Mouse (Mus musculus): ENCODE data around the gene Rimbp2.

Gene Rimbp2

GRCm38 (mm10) chr5:128837045-128837444, 116.2 kb downstream of the Rimbp2 start:
- DNase-seq = no peak

- no peak for DNase-seq
Measured at GRCm38 (mm10) chr5:128834126-128834525, 119.2 kb downstream of the Rimbp2 start.

- DNase-seq = no peak
Measured at GRCm38 (mm10) chr5:128822843-128823242, 130.4 kb downstream of the Rimbp2 start.

GRCm38 (mm10) chr5:128819638-128820285, 133.5 kb downstream of the Rimbp2 start:
- DNase-seq = no peak

- DNase-seq = no peak
Measured at GRCm38 (mm10) chr5:128815629-128816028, 137.7 kb downstream of the Rimbp2 start.

- no peak for DNase-seq
Measured at GRCm38 (mm10) chr5:128815078-128815477, 138.2 kb downstream of the Rimbp2 start.

GRCm38 (mm10) chr5:128813121-128813520, 140.2 kb downstream of the Rimbp2 start:
- DNase-seq = peak; percentile 2

GRCm38 (mm10) chr5:128811431-128811830, 141.9 kb downstream of the Rimbp2 start:
- DNase-seq = no peak

GRCm38 (mm10) chr5:128810006-128810405, 143.3 kb downstream of the Rimbp2 start:
- no peak for DNase-seq

GRCm38 (mm10) chr5:128809406-128809805, 143.9 kb downstream of the Rimbp2 start:
- DNase-seq = peak; percentile 10

- peak; percentile 2 for DNase-seq
Measured at GRCm38 (mm10) chr5:128808547-128809182, 144.6 kb downstream of the Rimbp2 start.

- no peak for DNase-seq
Measured at GRCm38 (mm10) chr5:128807408-128807807, 145.9 kb downstream of the Rimbp2 start.

GRCm38 (mm10) chr5:128806296-128806998, 146.8 kb downstream of the Rimbp2 start:
- no peak for DNase-seq

GRCm38 (mm10) chr5:128805092-128805491, 148.2 kb downstream of the Rimbp2 start:
- DNase-seq = no peak

GRCm38 (mm10) chr5:128800592-128800991, 152.7 kb downstream of the Rimbp2 start:
- DNase-seq = no peak

- no peak for DNase-seq
Measured at GRCm38 (mm10) chr5:128781621-128782020, 171.7 kb downstream of the Rimbp2 start.

- DNase-seq = no peak
Measured at GRCm38 (mm10) chr5:128776386-128776785, 176.9 kb downstream of the Rimbp2 start.

GRCm38 (mm10) chr5:128769026-128769631, 184.2 kb downstream of the Rimbp2 start:
- no peak for DNase-seq

- DNase-seq = no peak
Measured at GRCm38 (mm10) chr5:128761118-128761517, 192.2 kb downstream of the Rimbp2 start.

- DNase-seq = no peak
Measured at GRCm38 (mm10) chr5:128746261-128746660, 207.0 kb downstream of the Rimbp2 start.

GRCm38 (mm10) chr5:128745206-128745605, 208.1 kb downstream of the Rimbp2 start:
- no peak for DNase-seq

- no peak for DNase-seq
Measured at GRCm38 (mm10) chr5:128744351-128744750, 208.9 kb downstream of the Rimbp2 start.

- no peak for DNase-seq
Measured at GRCm38 (mm10) chr5:128739838-128740171, 213.5 kb downstream of the Rimbp2 start.

Measured in thymus, postnatal 25 days (tissue).